Mouse (Mus musculus): ENCODE measurements around the gene Map7.

DNA sequence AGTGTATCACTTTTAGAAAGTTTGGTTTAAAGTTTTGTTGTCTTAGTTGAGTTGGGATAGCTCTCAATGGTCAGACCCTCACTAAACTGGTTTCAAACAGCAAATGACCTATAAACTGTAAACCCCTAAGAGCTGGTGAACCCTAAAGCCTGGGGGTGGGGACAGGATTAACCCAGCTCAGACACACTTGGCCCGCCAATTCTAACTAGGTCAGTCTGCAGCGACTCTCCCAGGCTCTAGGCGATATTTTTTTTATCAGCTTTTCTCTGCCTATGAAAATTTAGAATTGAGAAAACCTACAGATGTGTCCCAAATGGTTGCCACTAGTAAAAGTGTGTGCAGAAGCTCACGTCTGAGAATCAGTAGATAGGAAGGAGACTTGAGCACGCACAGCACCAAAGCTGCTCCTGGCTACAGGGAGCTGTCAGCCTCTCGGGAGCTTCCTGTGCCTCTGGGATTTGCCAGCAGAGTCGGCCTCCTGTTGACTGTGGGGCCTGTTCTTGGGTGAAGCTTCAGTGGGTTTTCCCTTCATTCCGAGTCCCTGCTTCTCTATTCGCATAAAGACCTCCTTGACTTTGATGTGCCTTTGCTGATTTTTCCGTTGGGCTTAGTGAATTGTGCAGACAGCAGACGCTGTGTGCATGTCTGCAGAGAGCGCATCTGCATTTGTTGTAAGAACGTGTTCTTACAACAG, 46.7 kb downstream of the Map7 start:
- no peak for TF ChIP-seq EP300 (IDR thresholded peaks at IDR 0.05; ENCODE audit: insufficient read depth, low read depth, low read length)
- no peak for TF ChIP-seq POLR2A (IDR thresholded peaks at IDR 0.05; ENCODE audit: insufficient read depth, low read length)
